Mouse (Mus musculus) lung, postnatal 0 days (tissue): ENCODE results near the gene Cfap45.

Experiments used
- CTCF ChIP-seq: IDR thresholded peaks from 2 replicates; pipeline ENCODE4 v1.5.1; 2016; ENCODE audit warnings: antibody characterized with exemption, mild to moderate bottlenecking
- EP300 ChIP-seq: IDR thresholded peaks from 2 replicates; pipeline ENCODE4 v1.6.1; 2016; ENCODE audit warnings: antibody characterized with exemption, mild to moderate bottlenecking, control low read depth

- TF ChIP-seq CTCF (no peak), EP300 (no peak)
These were observed 27.9 kb downstream of the Cfap45 start for GRCm38 (mm10) chr1:172548501-172548900.
